14 mouse cellular contexts compared by ENCODE assay signal in the genomic region with DNA sequence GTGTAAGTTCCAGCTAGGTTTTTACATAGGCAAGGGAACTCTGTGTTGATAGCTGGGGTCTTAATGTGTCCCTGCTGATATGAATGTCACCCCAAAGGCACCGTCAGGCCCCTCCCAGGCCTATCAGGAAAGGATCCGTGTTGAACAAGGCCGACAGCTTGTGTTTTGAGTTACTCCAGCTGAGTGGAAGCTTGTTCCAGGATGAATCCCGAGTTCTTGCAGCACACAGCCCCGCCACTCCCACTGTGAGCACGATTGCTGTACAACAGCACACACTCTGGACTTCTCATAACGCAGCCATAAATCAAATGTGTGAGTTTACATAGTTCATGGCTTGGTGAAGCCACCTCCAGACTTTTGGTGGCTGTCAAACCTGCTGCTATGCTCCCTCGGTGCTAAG.
"Had no signal": no experiment of that assay in that cellular context is flagged by ENCODE, and none has a peak within 500 bp of the region (broad histone marks: within the 10 kb centered on the region; RNA-seq: fewer than 3 reads in every experiment).

No protein-coding gene starts in this region.

- H3K4me2 ChIP-seq: hindbrain, embryonic 14.5 days; liver, embryonic 11.5 days; liver, embryonic 15.5 days; midbrain, embryonic 13.5 days had no signal

- H3K9me3 ChIP-seq: limb, embryonic 10.5 days; liver, embryonic 15.5 days; midbrain, embryonic 13.5 days had no signal

- H3K27me3 ChIP-seq: liver, embryonic 15.5 days had no signal

- H3K4me3 ChIP-seq: left cerebral cortex, adult 2 months; limb, embryonic 10.5 days; liver, embryonic 15.5 days; midbrain, embryonic 13.5 days had no signal

- H3K9ac ChIP-seq: hindbrain, embryonic 14.5 days; liver, embryonic 15.5 days; midbrain, embryonic 13.5 days had no signal

- ATAC-seq: intestine, embryonic 16.5 days; midbrain, embryonic 13.5 days had no signal

- DNase-seq: kidney, adult 9 months; kidney, postnatal 36 days; lung, postnatal 14 days; right cerebral cortex, adult 18-20 months; right cerebral cortex, postnatal 25 days; thymus, adult 2 months; thymus, postnatal 25 days had no signal

- H3K36me3 ChIP-seq: limb, embryonic 10.5 days; liver, embryonic 15.5 days; midbrain, embryonic 13.5 days had no signal

- H3K27ac ChIP-seq: hindbrain, embryonic 14.5 days; left cerebral cortex, adult 2 months; limb, embryonic 10.5 days; liver, embryonic 15.5 days; midbrain, embryonic 13.5 days had no signal
